Mouse (Mus musculus) lung, embryonic 16.5 days (tissue): ENCODE results near the gene Samd8. TPM values are rescaled to one million over a fixed set of nuclear protein-coding genes. Genes with fewer than 3 reads are reported as not detected.

Experiments
- ATAC-seq: fragments of 200-750 bp; cut with Nextera tagmentation; 2 replicates; pipeline ENCODE4 v1.8.0; 2017; ENCODE audit warnings: low read depth, mild to moderate bottlenecking, moderate library complexity
- H3K27ac ChIP-seq: fragments of 300-500 bp; sonication (generic); 2 replicates; pipeline ENCODE4 v1.5.1; 2014; ENCODE audit warnings: mild to moderate bottlenecking, control low read depth, low read length
- H3K27me3 ChIP-seq: fragments of 300-500 bp; sonication (generic); 2 replicates; pipeline ENCODE4 v1.6.1; 2014; ENCODE audit warnings: low read depth, low read length, mixed read lengths; ENCODE audit not compliant: control insufficient read depth, insufficient read depth
- H3K36me3 ChIP-seq: fragments of 300-500 bp; sonication (generic); 2 replicates; pipeline ENCODE4 v1.6.1; 2014; ENCODE audit warnings: low read length; ENCODE audit not compliant: control insufficient read depth, insufficient read depth
- H3K4me1 ChIP-seq: fragments of 300-500 bp; sonication (generic); replicated peaks from 2 replicates; pipeline ENCODE4 v1.6.1; 2014; ENCODE audit warnings: low read length, mixed read lengths; ENCODE audit not compliant: control insufficient read depth, insufficient read depth
- H3K4me2 ChIP-seq: fragments of 300-500 bp; sonication (generic); 2 replicates; pipeline ENCODE4 v1.6.1; 2014; ENCODE audit warnings: low read depth, low read length, control low read depth
- H3K4me3 ChIP-seq: fragments of 300-500 bp; sonication (generic); 2 replicates; pipeline ENCODE4 v1.5.1; 2014; ENCODE audit warnings: mild to moderate bottlenecking, low read length, control low read depth
- H3K9ac ChIP-seq: fragments of 300-500 bp; sonication (generic); 2 replicates; pipeline ENCODE4 v1.6.1; 2014; ENCODE audit warnings: low read length, control low read depth
- H3K9me3 ChIP-seq: fragments of 300-500 bp; sonication (generic); 2 replicates; pipeline ENCODE4 v1.6.1; 2016; ENCODE audit warnings: low read length; ENCODE audit not compliant: control insufficient read depth
- WGBS: fragments of 180-500 bp; shearing (Covaris S2); extraction: QIAGEN DNeasy Blood & Tissue Kit; methylation state at CpG from one replicate; pipeline ENCODE4 v1.1.7; 2014; 5-methylcytosine and 5-hydroxymethylcytosine counted together
- polyA plus RNA-seq: library from polyadenylated mRNA; unstranded; fragments of >200 nt; fragmentation: Nextera tagmentation; extraction: Ambion mirVana; gene quantifications from 2 replicates; pipeline ENCODE4 v1.2.1, GENCODE M21; 2015

Gene Samd8
- polyA plus RNA-seq, 1 experiment from 2014 or later: 7.2 TPM

DNA sequence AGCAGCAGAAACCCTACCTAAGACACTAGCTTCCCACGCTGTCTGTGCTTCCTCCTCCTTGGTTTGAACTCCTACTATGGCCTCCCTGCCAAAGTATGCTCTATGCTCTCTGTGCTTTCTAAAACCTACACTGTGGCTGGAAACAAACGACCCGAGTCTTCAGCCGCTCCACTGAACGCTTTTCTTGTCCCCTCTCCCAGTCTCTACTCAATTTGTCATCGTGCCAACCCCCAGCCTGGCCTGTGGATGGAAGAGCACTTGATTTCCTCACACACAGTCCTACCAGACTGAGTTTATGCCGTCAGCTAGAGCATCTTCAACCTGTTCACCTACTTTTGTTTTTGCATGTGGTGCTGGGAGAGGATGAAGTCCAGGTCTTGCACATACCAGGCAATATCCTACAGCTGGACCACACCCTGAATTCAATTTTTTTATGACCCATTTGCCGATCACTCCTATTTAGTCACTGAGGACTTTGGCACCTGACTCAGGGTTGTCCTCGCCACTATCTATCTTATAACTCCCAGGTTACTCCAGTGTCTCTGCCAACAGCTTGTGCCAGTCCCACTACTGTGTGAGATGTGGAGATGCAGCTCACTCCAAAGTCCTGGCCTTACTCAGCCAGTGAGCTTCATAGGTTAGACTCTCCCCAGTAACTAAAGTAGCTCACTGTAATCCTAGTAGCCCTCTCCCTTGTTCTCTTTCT lies 75.6 kb downstream of the Samd8 start:
- Histone ChIP-seq H3K9ac (no peak overlapping the region), H3K36me3 (no peaks in the 10 kb centered on the region), H3K27ac (no peak overlapping the region), H3K4me1 (peaks cover 30% of the 10 kb centered on the region), H3K4me2 (no peak overlapping the region), H3K9me3 (no peaks in the 10 kb centered on the region), H3K4me3 (no peak overlapping the region), H3K27me3 (no peaks in the 10 kb centered on the region)
- ATAC-seq: no peak
- 67% methylated on average over 9 of the region's 9 CpGs for WGBS

- Histone ChIP-seq H3K9ac (peak overlapping the region; percentile 97), H3K9me3 (no peaks in the 10 kb centered on the region), H3K4me1 (peaks cover 21% of the 10 kb centered on the region), H3K27me3 (no peaks in the 10 kb centered on the region), H3K4me3 (peak overlapping the region; percentile 99), H3K4me2 (peak overlapping the region; percentile 77), H3K27ac (peak overlapping the region; percentile 98), H3K36me3 (peaks cover 10% of the 10 kb centered on the region)
- ATAC-seq: peak; percentile 99
- under 1% methylated on average over 73 of the region's 73 CpGs for WGBS
These were observed 80.8 kb downstream of the Samd8 start for GRCm38 (mm10) chr14:21830876-21831767.

DNA sequence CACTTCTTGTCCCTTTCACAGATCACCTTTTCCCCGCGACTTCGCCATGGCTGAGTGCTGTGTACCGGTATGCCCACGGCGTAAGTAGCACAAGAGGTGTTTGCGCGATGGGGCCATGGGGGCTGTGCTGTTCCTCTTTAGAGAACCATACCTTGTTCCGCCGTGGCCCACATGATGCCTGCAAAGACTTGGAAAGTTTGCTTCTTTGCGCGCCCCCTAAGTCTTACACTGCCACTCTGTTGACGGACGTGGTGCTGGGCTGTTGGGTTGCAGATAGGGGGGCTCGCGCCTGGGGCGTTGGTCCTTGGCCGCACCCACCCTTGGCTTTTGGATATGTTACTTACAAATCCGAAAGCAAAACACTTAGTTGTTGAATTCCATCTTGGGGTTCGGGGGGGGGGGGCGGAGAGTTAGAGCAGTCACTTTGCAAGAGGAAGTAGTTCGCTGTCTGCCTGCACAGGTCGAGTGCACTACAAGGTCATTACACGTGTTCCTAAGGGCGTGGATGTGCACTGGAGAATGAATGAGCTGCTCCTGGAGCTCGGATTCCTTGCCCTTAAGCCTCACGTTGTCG lies 81.6 kb downstream of the Samd8 start:
- peak overlapping the region; percentile 99 for H3K4me3 ChIP-seq

GRCm38 (mm10) chr14:21838336-21839017 lies 88.1 kb downstream of the Samd8 start:
- H3K27me3 ChIP-seq: no peaks in the 10 kb centered on the region
- no peak overlapping the region for H3K4me2 ChIP-seq
- no peak overlapping the region for H3K27ac ChIP-seq
- no peak overlapping the region for H3K4me3 ChIP-seq
- peaks cover 2% of the 10 kb centered on the region; the same call in 1 of the 2 replicates for H3K4me1 ChIP-seq
- H3K36me3 ChIP-seq: peaks cover 69% of the 10 kb centered on the region
- 49% methylated on average over 8 of the region's 8 CpGs for WGBS
- no peak overlapping the region for H3K9ac ChIP-seq
- no peak for ATAC-seq
- no peaks in the 10 kb centered on the region for H3K9me3 ChIP-seq

More for the DNA sequence above, 81.6 kb downstream of the Samd8 start:
- H3K27ac ChIP-seq: peak overlapping the region; percentile 98
- peaks cover 16% of the 10 kb centered on the region for H3K36me3 ChIP-seq
- H3K9ac ChIP-seq: peak overlapping the region; percentile 97
- H3K27me3 ChIP-seq: no peaks in the 10 kb centered on the region
- H3K4me1 ChIP-seq: peaks cover 16% of the 10 kb centered on the region
- under 1% methylated on average over 28 of the region's 28 CpGs for WGBS
- H3K4me2 ChIP-seq: peak overlapping the region; percentile 77
- no peaks in the 10 kb centered on the region for H3K9me3 ChIP-seq
- ATAC-seq: no peak; the same call in 1 of the 2 replicates

GRCm38 (mm10) chr14:21841819-21842592 lies 91.7 kb downstream of the Samd8 start:
- no peak overlapping the region for H3K4me3 ChIP-seq
- H3K27me3 ChIP-seq: no peaks in the 10 kb centered on the region
- no peak overlapping the region for H3K27ac ChIP-seq
- no peak overlapping the region for H3K4me2 ChIP-seq
- H3K36me3 ChIP-seq: peaks cover 68% of the 10 kb centered on the region
- H3K4me1 ChIP-seq: peaks cover 3% of the 10 kb centered on the region
- ATAC-seq: no peak
- H3K9ac ChIP-seq: no peak overlapping the region
- H3K9me3 ChIP-seq: no peaks in the 10 kb centered on the region
- 75% methylated on average over 5 of the region's 5 CpGs for WGBS

DNA sequence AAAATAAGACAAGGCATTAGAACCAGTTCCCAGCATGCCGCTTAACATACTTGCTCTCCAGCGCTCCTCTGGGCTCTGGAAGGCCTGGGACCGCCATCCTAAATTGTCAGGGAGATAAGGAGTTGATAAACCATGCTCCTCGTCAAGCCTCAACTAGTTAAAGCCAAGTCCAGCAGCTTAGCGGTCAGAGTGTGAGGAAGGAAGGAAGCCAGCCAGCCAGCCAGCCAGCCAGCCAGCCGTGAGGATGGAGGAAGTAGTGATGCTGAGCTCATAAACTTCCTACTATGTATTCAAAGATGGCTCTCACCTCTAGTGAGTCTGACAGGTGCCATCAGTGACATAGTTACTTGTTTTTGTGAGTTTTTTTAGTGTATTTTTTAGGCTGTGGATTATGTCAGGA lies 92.9 kb downstream of the Samd8 start:
- Histone ChIP-seq H3K9me3 (no peaks in the 10 kb centered on the region), H3K36me3 (peaks cover 60% of the 10 kb centered on the region), H3K27me3 (no peaks in the 10 kb centered on the region), H3K9ac (no peak overlapping the region), H3K4me2 (no peak overlapping the region), H3K4me3 (no peak overlapping the region), H3K4me1 (peaks cover 13% of the 10 kb centered on the region), H3K27ac (no peak overlapping the region)
- 50% methylated on average over 6 of the region's 6 CpGs for WGBS
- ATAC-seq: no peak

DNA sequence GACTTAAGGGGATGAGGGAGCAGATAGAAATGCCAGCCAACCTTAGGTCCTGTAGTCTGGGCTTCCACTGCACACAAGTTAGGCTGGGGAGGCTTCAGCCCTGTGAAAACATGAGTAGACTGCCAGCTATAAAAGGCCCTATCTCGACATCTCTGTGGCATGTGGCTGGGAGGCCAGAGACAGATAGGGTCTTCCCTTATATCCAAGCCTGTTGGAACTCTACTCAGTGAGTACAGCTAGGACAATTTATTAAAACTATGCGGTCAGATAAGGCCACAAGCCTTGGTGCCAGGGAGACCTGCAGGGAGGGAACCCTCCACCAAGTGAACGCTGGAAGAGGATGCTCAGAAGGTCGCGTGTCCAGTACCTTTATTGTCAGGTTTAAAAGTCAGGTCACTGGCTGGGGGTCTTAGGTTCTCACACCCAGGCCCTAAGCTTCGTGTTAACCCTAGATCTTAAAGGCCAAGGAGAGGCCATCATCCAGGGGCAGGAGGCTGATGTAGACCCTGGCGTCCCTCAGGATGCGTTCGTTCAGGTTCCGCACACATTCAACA lies 96.6 kb downstream of the Samd8 start:
- no peak overlapping the region; the same call in 1 of the 2 replicates for H3K27ac ChIP-seq
- 18% methylated on average over 10 of the region's 10 CpGs for WGBS

More for the DNA sequence above, 96.6 kb downstream of the Samd8 start:
- Histone ChIP-seq H3K36me3 (peaks cover 29% of the 10 kb centered on the region), H3K4me2 (peak overlapping the region; percentile 99), H3K4me3 (peak overlapping the region; percentile 78), H3K4me1 (peaks cover 14% of the 10 kb centered on the region), H3K9me3 (no peaks in the 10 kb centered on the region), H3K9ac (peak overlapping the region; percentile 75; the same call in 1 of the 2 replicates), H3K27me3 (no peaks in the 10 kb centered on the region)
- no peak for ATAC-seq
